In the genomic region with DNA sequence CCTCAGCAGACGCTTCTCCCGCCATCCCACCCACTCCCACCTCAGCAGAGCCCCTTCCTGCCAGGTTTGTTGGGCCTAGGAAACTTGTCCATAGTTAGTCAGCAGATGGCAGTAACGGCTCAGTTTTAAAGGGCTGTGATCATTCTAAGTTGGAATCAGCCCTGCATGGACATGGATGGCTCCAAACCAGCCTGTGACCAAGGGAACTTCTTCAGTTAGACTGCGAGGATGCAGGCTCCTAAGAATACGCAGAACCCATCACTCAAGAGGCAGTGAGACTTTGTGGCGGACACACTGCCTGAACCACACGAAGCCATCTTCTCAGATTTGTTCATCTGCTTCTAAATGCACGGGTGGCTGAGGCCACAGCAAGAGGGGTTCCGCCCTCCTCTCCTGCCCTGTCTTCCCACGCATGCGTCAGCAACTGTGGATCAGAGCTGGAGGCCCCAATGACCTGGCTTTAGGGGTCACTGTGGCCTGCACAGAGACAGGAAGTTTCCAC, we compare ENCODE assay signal across 8 mouse cellular contexts. TPM values are rescaled to one million over a fixed set of nuclear protein-coding genes. Genes with fewer than 3 reads are reported as not detected.
DNase-seq lines count a peak whose midpoint lies in the region; ATAC-seq and TF ChIP-seq lines count a peak whose summit lies in the region.

No protein-coding gene starts in this region.

- no peaks in the 10 kb centered on the region for H3K9me3 ChIP-seq in MEL (replicated peaks; ENCODE audit: insufficient read depth, low read length)

- TF ChIP-seq EP300 in MEL (IDR thresholded peaks at IDR 0.05; ENCODE audit: low read depth in 1 of 2, low read length in 2 of 2): no peak

- TF ChIP-seq POLR2A in MEL (IDR thresholded peaks at IDR 0.05; ENCODE audit: control insufficient read depth in 1 of 2, insufficient read depth in 1 of 2, low read depth in 1 of 2, low read length in 2 of 2, poor library complexity in 1 of 2): no peak

- H3K27ac ChIP-seq in MEL (ENCODE audit: control insufficient read depth, low read depth, low read length): no peak overlapping the region
- H3K27ac ChIP-seq in layer of hippocampus, adult 2 months: no peak overlapping the region

- H3K79me2 ChIP-seq in MEL (ENCODE audit: control insufficient read depth, insufficient read depth, low read length, poor library complexity): no peaks in the 10 kb centered on the region

- no peaks in the 10 kb centered on the region for H3K27me3 ChIP-seq in MEL (ENCODE audit: control insufficient read depth in 1 of 2, insufficient read depth in 2 of 2, low read length in 2 of 2)

- peaks cover 0 to 3% of the 10 kb centered on the region in 2 experiments; a peak in 2 of 4 replicates for H3K4me1 ChIP-seq in MEL (ENCODE audit: control insufficient read depth in 1 of 2, insufficient read depth in 2 of 2, low read length in 2 of 2)

- peak; percentile 71 for DNase-seq in MEL (ENCODE audit: low read depth, low spot score)
- peak; percentile 67 to 68 for DNase-seq in cerebellum, adult 18-20 months
- peak; percentile 76 for DNase-seq in forelimb bud, embryonic 11.5 days (ENCODE audit: low read depth, low spot score)
- DNase-seq in layer of hippocampus, adult 2 months (ENCODE audit: low spot score in 2 of 2): peak; percentile 60 to 75
- DNase-seq in lung, adult 18-20 months: peak; percentile 68 to 70
- DNase-seq in yolk sac, embryonic 10.5 days (ENCODE audit: low spot score): peak; percentile 69

- H3K36me3 ChIP-seq in MEL (ENCODE audit: control insufficient read depth in 1 of 2, insufficient read depth in 2 of 2, low read length in 2 of 2): no peaks in the 10 kb centered on the region

- TF ChIP-seq RAD21 in MEL (IDR thresholded peaks at IDR 0.05; ENCODE audit: low read depth, low read length): peak; percentile 86

- no peak overlapping the region for H3K4me3 ChIP-seq in MEL (ENCODE audit: control insufficient read depth in 1 of 2, insufficient read depth in 1 of 2, low read depth in 2 of 2, low read length in 2 of 2)
- H3K4me3 ChIP-seq in layer of hippocampus, adult 2 months: peak overlapping the region; percentile 23; the same call in 1 of the 2 replicates

- TF ChIP-seq CTCF in MEL (IDR thresholded peaks at IDR 0.05 in 2 of 3, conservative IDR thresholded peaks at IDR 0.05 in 1 of 3; ENCODE audit: control insufficient read depth in 1 of 3, insufficient read depth in 1 of 3, low read depth in 2 of 3, low read length in 3 of 3, poor library complexity in 1 of 3, severe bottlenecking in 1 of 3): peak; percentile 37 to 83 (median 64)
- TF ChIP-seq CTCF in layer of hippocampus, adult 2 months (conservative IDR thresholded peaks at IDR 0.05): peak; percentile 85

- no peak overlapping the region for H3K9ac ChIP-seq in MEL (ENCODE audit: control insufficient read depth, low read depth, low read length, poor library complexity, severe bottlenecking)

- ATAC-seq in hematopoietic stem cell, adult 5-6 weeks (replicated peaks in 1 of 2; ENCODE audit: insufficient read depth in 1 of 2, low FRiP score in 2 of 2, low TSS enrichment in 1 of 2, low read depth in 1 of 2, poor library complexity in 2 of 2, severe bottlenecking in 2 of 2): peak; percentile 75 to 83
- peak; percentile 40; the same call in 1 of the 2 replicates for ATAC-seq in neutrophil, adult 5-6 weeks (ENCODE audit: extremely low read depth, insufficient number of reproducible peaks, low FRiP score, poor library complexity, severe bottlenecking)

TF ChIP-seq in MEL, 35 proteins besides CTCF, POLR2A, EP300 and RAD21:
- TF ChIP-seq E2F4 (IDR thresholded peaks at IDR 0.05; ENCODE audit: borderline replicate concordance, low read depth, low read length): no peak
- peak; percentile 90 for TF ChIP-seq SMC3 (IDR thresholded peaks at IDR 0.05; ENCODE audit: low read depth, low read length)
- peak; percentile 91 for TF ChIP-seq ZC3H11A (IDR thresholded peaks at IDR 0.05; ENCODE audit: low read depth, low read length)
- peak; percentile 38; the same call in 1 of the 2 replicates for TF ChIP-seq SIN3A (IDR thresholded peaks at IDR 0.05; ENCODE audit: low read length)
TF ChIP-seq in MEL: peak in this region for 3.

RNA-seq across cellular contexts. Expression of gene Bcl2l14, which starts 29.1 kb away (rescaled TPM):
- total RNA-seq in MEL (2012; rRNA removed): 0.65 and 1.0 TPM in 2 replicates
- polyA plus RNA-seq in MEL (2012; ENCODE audit: insufficient read depth in 1 of 2, insufficient read length in 2 of 2, low read depth in 1 of 2, low replicate concordance in 2 of 2, missing spikeins in 1 of 2): 1 to 10 TPM in 1 of 2 experiments, not detected in 1; 1.4 TPM
- 1.2 and 10.6 TPM in 2 replicates for total RNA-seq in hematopoietic stem cell, adult 5-6 weeks (2017)
- not detected for total RNA-seq in layer of hippocampus, adult 2 months (2021)
- 0.47 TPM in 1 of 2 replicates, not detected in the other for total RNA-seq in neutrophil, adult 5-6 weeks (2017)
